Mouse (Mus musculus) adrenal gland, postnatal 10 days (tissue): Measurements from ENCODE around the gene Mfap4. TPM values are rescaled to one million over a fixed set of nuclear protein-coding genes. Genes with fewer than 3 reads are reported as not detected.
A peak's percentile ranks its signal among the peaks of the same experiment; 100 is the strongest.

Source experiments
- DNase-seq: peaks from one replicate; pipeline ENCODE4 v3.0.0; 2021; ENCODE audit warnings: mixed read lengths
- total RNA-seq, 2 experiments: library from RNA; stranded (reverse); gene quantifications; 2 replicates each; pipeline ENCODE4 v1.2.3; 2021

Gene Mfap4
- total RNA-seq, 2 experiments from 2014 or later, result 61.8 to 75.9 TPM

- no peak for DNase-seq
These were observed 3.8 kb upstream of the Mfap4 start for GRCm38 (mm10) chr11:61481239-61482090.

- DNase-seq, result no peak
These were observed 1.9 kb upstream of the Mfap4 start for GRCm38 (mm10) chr11:61483226-61483845.

- no peak for DNase-seq
These were observed 997 bp upstream of the Mfap4 start for GRCm38 (mm10) chr11:61484256-61484612.

GRCm38 (mm10) chr11:61485541-61486457, 568 bp downstream of the Mfap4 start:
- DNase-seq, result no peak

GRCm38 (mm10) chr11:61486458-61487219, 1.4 kb downstream of the Mfap4 start:
- DNase-seq, result no peak

- peak; percentile 79 for DNase-seq
These were observed 2.2 kb downstream of the Mfap4 start for GRCm38 (mm10) chr11:61487401-61487800.

DNA sequence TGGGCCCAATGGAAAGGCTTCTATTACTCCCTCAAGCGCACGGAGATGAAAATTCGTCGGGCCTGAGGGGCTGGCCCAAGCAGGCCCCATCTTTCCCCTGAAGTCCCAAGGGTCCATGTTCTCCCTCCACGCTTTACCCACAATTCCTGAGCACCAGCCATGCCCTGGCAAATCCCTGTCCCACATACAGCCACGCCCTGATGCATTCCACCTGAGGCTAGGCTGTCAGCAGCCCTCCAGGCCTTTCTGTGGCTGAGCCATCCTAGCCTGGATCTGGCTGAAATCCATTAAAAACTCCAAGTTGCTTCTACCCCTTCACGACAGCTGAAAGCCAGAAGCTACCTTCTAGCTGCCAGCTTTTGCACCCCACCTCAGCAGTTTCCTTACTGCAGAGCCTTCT, 2.7 kb downstream of the Mfap4 start:
- no peak for DNase-seq

DNA sequence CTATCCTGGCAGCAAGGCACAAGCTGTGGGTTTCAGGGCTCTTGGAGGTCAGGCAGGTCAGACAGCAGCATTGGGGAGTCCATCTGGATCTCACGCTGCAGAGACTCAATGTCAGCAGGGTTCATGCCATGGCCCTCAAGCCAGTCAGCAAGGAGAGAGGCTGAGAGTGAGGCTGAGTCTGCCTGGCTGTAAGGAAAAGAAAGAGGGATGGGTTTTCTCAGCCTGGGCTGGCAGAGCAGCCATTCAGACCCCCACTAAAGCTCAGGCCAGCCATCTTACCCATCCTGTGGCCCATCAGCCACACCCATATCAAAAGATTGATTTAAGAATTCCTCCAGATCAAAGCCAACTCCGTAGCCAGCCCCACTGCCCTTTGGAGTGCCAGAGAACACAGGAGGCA, 3.9 kb downstream of the Mfap4 start:
- no peak for DNase-seq

DNA sequence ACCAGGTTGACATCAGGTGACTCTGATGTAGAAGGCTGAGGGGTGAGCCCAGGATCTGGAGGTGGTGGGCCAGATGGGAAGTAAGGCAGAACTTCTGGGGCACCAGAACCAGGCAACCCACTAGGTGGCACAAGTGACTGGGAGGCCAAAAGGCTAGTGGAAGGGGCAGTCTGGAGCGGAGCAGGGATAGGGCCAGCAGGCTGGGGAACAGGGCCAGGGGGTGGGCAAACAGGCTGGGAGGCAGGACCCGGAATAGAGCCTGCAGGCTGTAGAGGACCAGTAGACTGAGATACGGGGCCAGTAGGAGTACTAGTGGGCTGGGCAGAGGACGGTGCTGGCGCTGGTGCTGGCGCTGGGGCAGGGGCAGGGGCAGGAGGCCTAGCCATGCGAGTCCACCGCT, 4.6 kb downstream of the Mfap4 start:
- DNase-seq, result no peak

DNA sequence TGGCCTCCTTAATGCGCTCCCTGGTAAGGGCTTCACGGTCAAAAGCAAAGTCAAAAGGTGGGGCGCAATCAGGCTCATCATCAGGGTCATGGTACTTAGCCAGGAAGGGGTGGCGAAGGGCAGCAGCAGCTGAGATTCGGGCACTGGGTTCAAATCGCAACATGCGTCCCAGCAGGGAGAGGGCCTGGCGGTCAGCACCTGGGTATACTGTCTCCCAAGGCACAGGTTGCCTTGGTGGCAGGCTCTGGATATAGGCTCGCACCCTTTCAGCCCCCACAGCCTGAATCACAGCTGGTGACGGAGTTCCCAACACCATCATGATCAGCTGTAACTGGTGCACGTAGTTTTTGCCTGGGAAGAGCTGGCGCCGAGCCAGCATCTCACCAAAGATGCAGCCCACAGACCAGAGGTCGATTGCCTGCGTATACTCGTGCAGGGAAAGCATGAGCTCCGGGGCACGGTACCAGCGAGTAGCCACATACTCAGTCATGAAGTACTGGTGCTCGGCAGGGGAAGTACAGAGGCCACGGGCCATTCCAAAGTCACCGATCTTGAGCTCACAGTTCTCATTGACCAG, 5.8 kb downstream of the Mfap4 start:
- DNase-seq, result no peak

DNA sequence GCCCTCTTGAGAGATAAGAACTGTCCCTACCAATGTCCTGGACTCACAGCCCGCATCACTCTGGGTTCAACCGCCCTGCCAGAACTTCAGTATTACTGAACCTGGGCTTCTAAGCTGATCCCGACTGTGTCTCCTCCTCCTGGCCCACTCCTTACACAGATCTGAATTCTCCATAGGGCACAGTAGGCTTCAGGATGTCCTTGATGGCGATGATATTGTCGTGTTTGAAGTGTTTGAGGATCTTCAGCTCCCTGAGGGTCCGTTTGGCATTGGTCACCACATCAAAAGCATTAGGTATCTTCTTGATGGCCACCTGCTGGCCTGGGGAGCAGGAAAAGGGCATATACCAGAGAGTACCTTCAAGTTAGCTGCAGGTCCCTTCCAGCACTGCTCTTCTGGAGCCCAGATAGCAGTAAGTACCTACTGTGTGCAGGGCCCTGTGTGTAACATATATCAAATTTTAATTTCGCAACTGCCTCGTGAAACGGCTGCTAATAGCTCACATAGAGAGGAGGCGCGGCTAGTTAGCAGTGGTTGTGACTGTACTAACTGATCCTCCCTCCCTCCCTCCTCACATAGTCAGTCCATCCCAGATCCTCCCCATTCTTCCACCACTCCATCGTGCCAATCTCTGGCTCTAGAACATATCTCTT, 7.6 kb downstream of the Mfap4 start:
- DNase-seq, result no peak

- peak; percentile 44 for DNase-seq
These were observed 8.4 kb downstream of the Mfap4 start for GRCm38 (mm10) chr11:61493525-61494128.

DNA sequence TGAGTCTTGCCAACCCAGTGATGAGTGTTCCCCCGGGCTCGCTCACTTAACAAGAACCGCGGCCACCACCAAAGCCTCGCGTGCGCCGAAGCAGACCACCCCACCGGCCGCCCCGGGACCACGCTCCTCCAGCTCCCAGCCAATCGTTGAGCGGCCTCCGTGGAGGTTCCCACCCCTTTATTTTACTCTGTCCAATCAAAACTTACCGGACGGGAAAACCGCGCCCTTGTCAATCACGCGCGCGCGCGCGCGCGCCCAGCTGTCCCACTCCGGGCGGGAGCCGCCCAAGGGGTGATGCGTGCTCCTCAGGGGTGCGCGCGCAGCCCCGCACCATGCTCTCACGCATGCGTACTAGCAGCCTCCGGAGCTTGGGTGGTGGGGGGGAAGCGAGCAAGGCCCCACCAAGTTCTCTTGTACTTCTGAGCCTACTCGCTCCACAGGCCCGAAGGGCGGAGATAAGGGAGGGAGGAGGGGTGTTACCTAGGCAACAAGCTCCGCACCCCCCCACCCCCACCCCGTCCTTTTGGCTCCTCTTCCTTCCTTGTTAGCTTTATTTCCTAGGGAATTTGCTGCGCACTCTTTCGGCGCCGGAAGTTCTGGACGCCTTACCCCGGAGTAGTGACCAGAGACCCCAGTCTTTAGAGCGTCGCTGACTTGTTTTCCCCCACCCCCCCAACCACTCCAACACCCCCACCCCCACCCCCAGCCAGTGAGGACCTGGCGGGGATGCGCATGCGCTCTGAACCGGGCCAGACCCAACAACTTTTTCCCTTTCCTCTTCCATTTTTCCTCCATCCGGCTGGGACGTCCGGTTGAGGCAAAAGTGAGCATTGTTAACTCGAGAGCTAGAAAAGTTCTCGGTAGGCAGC, 9.1 kb downstream of the Mfap4 start, which contains the start of gene Mapk7:
Mapk7 (minus strand) TSS at position 278 of the 869 bp plus-strand sequence.
- DNase-seq, result peak; percentile 99

GRCm38 (mm10) chr11:61495528-61495927, 10.3 kb downstream of the Mfap4 start:
- no peak for DNase-seq

GRCm38 (mm10) chr11:61497490-61497889, 12.3 kb downstream of the Mfap4 start:
- no peak for DNase-seq

DNA sequence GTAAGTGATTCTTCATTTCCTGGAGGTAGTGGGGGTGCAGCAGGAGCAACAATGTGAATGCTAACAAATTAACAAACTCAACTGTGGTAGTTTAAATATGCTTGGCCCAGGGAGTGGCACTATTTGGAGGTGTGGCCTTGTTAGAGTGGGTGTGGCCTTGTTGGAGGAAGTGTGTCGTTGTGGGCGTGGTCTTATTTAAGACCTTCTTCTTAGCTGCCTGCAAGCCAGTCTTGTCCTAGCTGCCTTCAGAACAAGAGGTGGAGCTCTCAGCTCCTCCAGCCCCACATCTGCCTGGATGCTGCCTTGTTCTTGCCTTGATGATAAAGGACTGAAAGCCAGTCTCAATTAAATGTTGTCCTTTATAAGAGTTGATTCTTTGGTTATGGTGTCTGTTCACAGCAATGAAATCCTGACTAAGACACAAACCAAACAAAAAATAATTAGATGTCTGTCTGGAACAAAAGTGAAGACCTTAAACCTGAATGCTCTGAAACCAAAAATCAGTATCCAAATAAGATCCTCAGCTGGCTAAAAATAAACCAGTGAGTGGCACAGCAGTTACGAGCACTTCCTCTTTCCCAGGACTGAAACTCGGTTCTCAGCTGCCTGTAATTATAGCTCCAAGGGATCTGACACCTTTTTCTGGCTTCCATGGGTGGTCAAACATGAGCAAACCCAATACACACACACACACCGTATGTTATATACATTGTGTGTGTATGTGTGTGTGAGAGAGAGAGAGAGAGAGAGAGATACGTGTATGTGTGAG, 13.7 kb downstream of the Mfap4 start:
- no peak for DNase-seq

GRCm38 (mm10) chr11:61503933-61504332, 18.7 kb downstream of the Mfap4 start:
- no peak for DNase-seq

DNA sequence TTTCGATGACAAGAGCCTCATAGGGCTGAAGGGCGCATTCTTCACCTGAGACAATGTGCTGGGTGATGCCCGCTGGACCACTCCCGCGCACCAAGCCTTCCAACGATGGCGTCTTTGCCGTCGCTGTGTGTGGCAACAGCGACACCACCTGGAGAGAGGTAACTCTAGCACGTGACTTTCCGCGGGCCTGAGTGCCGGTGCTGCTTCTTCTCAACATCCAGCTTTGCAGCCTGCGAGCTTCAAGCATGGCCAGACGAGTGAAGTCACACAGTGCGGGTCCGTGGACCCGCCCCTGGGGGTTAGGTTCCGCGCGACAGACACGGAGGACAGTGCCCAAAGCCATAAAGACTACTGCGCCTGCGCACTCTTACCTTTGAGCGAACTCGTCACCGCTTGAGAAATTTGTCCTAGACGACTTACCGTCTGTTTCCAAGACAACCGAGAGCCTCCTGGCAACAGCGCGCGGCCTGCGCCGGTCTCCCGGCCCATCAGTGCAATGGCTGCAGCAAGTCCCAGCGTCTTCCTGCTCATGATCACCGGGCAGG, 19.6 kb downstream of the Mfap4 start, which contains the start of gene B9d1:
B9d1 (plus strand) TSS at position 432 of the 545 bp plus-strand sequence.
- DNase-seq, result peak; percentile 94
